Comparison of ENCODE assay signal across 10 mouse cellular contexts in genomic region chr9:14532283-14532682, GRCm38 (mm10). TPM values are rescaled to one million over a fixed set of nuclear protein-coding genes. Genes with fewer than 3 reads are reported as not detected.
DNase-seq lines count a peak whose midpoint lies in the region; ATAC-seq and TF ChIP-seq lines count a peak whose summit lies in the region.
"Had no signal": no experiment of that assay in that cellular context is flagged by ENCODE, and none has a peak within 500 bp of the region (broad histone marks: within the 10 kb centered on the region; RNA-seq: fewer than 3 reads in every experiment).

No protein-coding gene starts in this region.

- H3K4me2 ChIP-seq in hindbrain, embryonic 12.5 days (replicated peaks): no peak overlapping the region
- no peak overlapping the region for H3K4me2 ChIP-seq in midbrain, embryonic 15.5 days
- H3K4me2 ChIP-seq: lung, embryonic 14.5 days had no signal

- in situ Hi-C loops in Patski (cut with MboI; ENCODE audit: low pct_unique_long_range_greater_than_20kb): no loop called here

- ATAC-seq in Patski: peak; percentile 3
- peak; percentile 71; the same call in 1 of the 2 replicates for ATAC-seq in hindbrain, embryonic 12.5 days (ENCODE audit: low FRiP score)
- ATAC-seq in midbrain, embryonic 15.5 days (replicated peaks): peak; percentile 90
- ATAC-seq in CD4-positive, CD25-positive, alpha-beta regulatory T cell, adult 4 months: no peak

- H3K36me3 ChIP-seq in hindbrain, embryonic 12.5 days: no peaks in the 10 kb centered on the region
- no peaks in the 10 kb centered on the region for H3K36me3 ChIP-seq in midbrain, embryonic 15.5 days (replicated peaks)

- WGBS in hindbrain, embryonic 12.5 days: 12% methylated on average over 3 of the region's 3 CpGs
- 11% methylated on average over 3 of the region's 3 CpGs for WGBS in midbrain, embryonic 15.5 days

- no peak overlapping the region for H3K4me3 ChIP-seq in hindbrain, embryonic 12.5 days
- no peak overlapping the region for H3K4me3 ChIP-seq in midbrain, embryonic 15.5 days
- H3K4me3 ChIP-seq: heart, adult 2 months had no signal

- H3K27ac ChIP-seq in hindbrain, embryonic 12.5 days: no peak overlapping the region
- H3K27ac ChIP-seq in midbrain, embryonic 15.5 days: no peak overlapping the region
- H3K27ac ChIP-seq: heart, adult 2 months had no signal

- DNase-seq in Patski (ENCODE audit: low read depth, low spot score): no peak
- peak; percentile 19 for DNase-seq in embryo, embryonic 9.5 days (ENCODE audit: extremely low spot score)
- DNase-seq in layer of hippocampus, adult 18-20 months (ENCODE audit: low spot score in 2 of 2): no peak
- DNase-seq in layer of hippocampus, postnatal 36 days: no peak
- DNase-seq: heart, adult 2 months; kidney, postnatal 25 days; lung, embryonic 14.5 days had no signal

- CTCF ChIA-PET in Patski (lab: Charles Lee): interaction anchor here (1.2 kb wide), 1 partner anchor 28 kb away, joined by 3 read pairs; no protein-coding TSS in a partner anchor

- no peak overlapping the region for H3K9ac ChIP-seq in hindbrain, embryonic 12.5 days
- no peak overlapping the region for H3K9ac ChIP-seq in midbrain, embryonic 15.5 days
- H3K9ac ChIP-seq: lung, embryonic 14.5 days had no signal

- H3K4me1 ChIP-seq in hindbrain, embryonic 12.5 days: peaks cover 6% of the 10 kb centered on the region
- H3K4me1 ChIP-seq in midbrain, embryonic 15.5 days: peaks cover 4% of the 10 kb centered on the region; the same call in 1 of the 2 replicates

- no peaks in the 10 kb centered on the region for H3K9me3 ChIP-seq in hindbrain, embryonic 12.5 days (replicated peaks)
- H3K9me3 ChIP-seq in midbrain, embryonic 15.5 days: no peaks in the 10 kb centered on the region

- POLR2A ChIA-PET in Patski (lab: Charles Lee): no interaction called here

- no peaks in the 10 kb centered on the region for H3K27me3 ChIP-seq in Patski
- H3K27me3 ChIP-seq in hindbrain, embryonic 12.5 days: no peaks in the 10 kb centered on the region
- H3K27me3 ChIP-seq in midbrain, embryonic 15.5 days (replicated peaks): no peaks in the 10 kb centered on the region

- no peak for TF ChIP-seq CTCF in Patski (IDR thresholded peaks at IDR 0.05)

RNA-seq across cellular contexts. Expression of gene Cwc15, which starts 31.9 kb away (rescaled TPM):
- 166 TPM for polyA plus RNA-seq in Patski (2021)
- 174 and 177 TPM in 2 replicates for polyA plus RNA-seq in hindbrain, embryonic 12.5 days (2016; fragmentation: Nextera tagmentation; extraction: Ambion mirVana)
- polyA plus RNA-seq in midbrain, embryonic 15.5 days (2015; fragmentation: Nextera tagmentation; extraction: Ambion mirVana): 135 and 142 TPM in 2 replicates
- polyA plus RNA-seq in CD4-positive, CD25-positive, alpha-beta regulatory T cell, adult 4 months (2017; shearing (Covaris generic)): 100 to 1,000 TPM; 189 to 201 TPM
- 10 to 100 TPM; 83.6 to 87.8 TPM for total RNA-seq in layer of hippocampus, adult 18-20 months (2021)
- 10 to 100 TPM; 82.5 to 83.3 TPM for total RNA-seq in layer of hippocampus, postnatal 36 days (2021)

RNA-seq across cellular contexts. Expression of gene Kdm4d, which starts 32.0 kb away (rescaled TPM):
- 0.22 TPM for polyA plus RNA-seq in Patski (2021)
- 0.19 and 0.43 TPM in 2 replicates for polyA plus RNA-seq in hindbrain, embryonic 12.5 days (2016; fragmentation: Nextera tagmentation; extraction: Ambion mirVana)
- polyA plus RNA-seq in midbrain, embryonic 15.5 days (2015; fragmentation: Nextera tagmentation; extraction: Ambion mirVana): 0.80 and 1.3 TPM in 2 replicates
- 1 to 10 TPM; 2.4 to 2.5 TPM for polyA plus RNA-seq in CD4-positive, CD25-positive, alpha-beta regulatory T cell, adult 4 months (2017; shearing (Covaris generic))
- total RNA-seq in layer of hippocampus, adult 18-20 months (2021): 1 to 10 TPM; 1.3 to 1.5 TPM
- total RNA-seq in layer of hippocampus, postnatal 36 days (2021): 1 to 10 TPM in 1 of 2 experiments, under 1 TPM in 1; 0.97 to 1.3 TPM
- total RNA-seq: heart, adult 2 months had no signal
- polyA plus RNA-seq: heart, adult 2 months had no signal
